In genomic region chr7:141173323-141173850, GRCm38 (mm10) we compare ENCODE assay signal across 8 mouse cellular contexts. TPM values are rescaled to one million over a fixed set of nuclear protein-coding genes. Genes with fewer than 3 reads are reported as not detected.
DNase-seq lines count a peak whose midpoint lies in the region; ATAC-seq lines count a peak whose summit lies in the region.

No protein-coding gene starts in this region.

- H3K27me3 ChIP-seq in forebrain, embryonic 16.5 days (replicated peaks; ENCODE audit: control insufficient read depth, insufficient read depth, low read length): no peaks in the 10 kb centered on the region
- H3K27me3 ChIP-seq in liver, embryonic 15.5 days: peaks cover 4% of the 10 kb centered on the region; the same call in 1 of the 2 replicates

- ATAC-seq in forebrain, embryonic 16.5 days: no peak
- no peak for ATAC-seq in liver, embryonic 15.5 days (ENCODE audit: insufficient read depth)

- peak overlapping the region; percentile 87 for H3K4me2 ChIP-seq in forebrain, embryonic 16.5 days (ENCODE audit: low read length)
- peak overlapping the region; percentile 94; the same call in 1 of the 2 replicates for H3K4me2 ChIP-seq in liver, embryonic 15.5 days

- peak overlapping the region; percentile 86 for H3K27ac ChIP-seq in forebrain, embryonic 16.5 days (ENCODE audit: low read length)
- H3K27ac ChIP-seq in liver, embryonic 15.5 days (replicated peaks): peak overlapping the region; percentile 86

- intact Hi-C loops in heart, postnatal 10 days (cut with DNase I): loop anchor here (2.0 to 5.0 kb wide), 2 partner anchors 43 to 316 kb away; partner anchors contain the start of genes Bet1l, Gm45785 and Ric8a

- H3K9ac ChIP-seq in forebrain, embryonic 16.5 days (replicated peaks; ENCODE audit: low read depth, low read length): peak overlapping the region; percentile 64
- peak overlapping the region; percentile 72; the same call in 1 of the 2 replicates for H3K9ac ChIP-seq in liver, embryonic 15.5 days

- DNase-seq in heart, adult 11 months: peak; percentile 84
- no peak for DNase-seq in heart, postnatal 10 days
- DNase-seq in CD4-positive helper T cell, adult 2 months (ENCODE audit: low read depth, low spot score): peak; percentile 63
- no peak for DNase-seq in natural killer cell, adult 2 months (ENCODE audit: low spot score in 2 of 2)
- no peak for DNase-seq in adrenal gland, adult 2 months
- no peak for DNase-seq in kidney, adult 9 months

- H3K36me3 ChIP-seq in forebrain, embryonic 16.5 days (ENCODE audit: control insufficient read depth, insufficient read depth): no peaks in the 10 kb centered on the region
- no peaks in the 10 kb centered on the region for H3K36me3 ChIP-seq in liver, embryonic 15.5 days (replicated peaks)

- peaks cover 16% of the 10 kb centered on the region for H3K4me1 ChIP-seq in forebrain, embryonic 16.5 days (replicated peaks; ENCODE audit: control insufficient read depth, insufficient read depth, low read length)
- peaks cover 52% of the 10 kb centered on the region for H3K4me1 ChIP-seq in liver, embryonic 15.5 days (replicated peaks)

- no peaks in the 10 kb centered on the region for H3K9me3 ChIP-seq in forebrain, embryonic 16.5 days (ENCODE audit: control insufficient read depth, low read length)
- no peaks in the 10 kb centered on the region for H3K9me3 ChIP-seq in liver, embryonic 15.5 days (replicated peaks)

- WGBS in forebrain, embryonic 16.5 days: 85% methylated on average over 5 of the region's 5 CpGs
- 74% methylated on average over 5 of the region's 5 CpGs for WGBS in liver, embryonic 15.5 days (ENCODE audit: insufficient replicate concordance)

- H3K4me3 ChIP-seq in forebrain, embryonic 16.5 days (replicated peaks; ENCODE audit: low read length): peak overlapping the region; percentile 47
- H3K4me3 ChIP-seq in liver, embryonic 15.5 days (replicated peaks): peak overlapping the region; percentile 78; the same call in 1 of the 2 replicates

RNA-seq across cellular contexts. Expression of gene Rnh1, which starts 0.7 kb away (rescaled TPM):
- total RNA-seq in heart, postnatal 10 days (2021): 10 to 100 TPM; 72.9 to 75.3 TPM
- polyA plus RNA-seq in forebrain, embryonic 16.5 days (2015; fragmentation: Nextera tagmentation; extraction: Ambion mirVana): 41.0 and 45.7 TPM in 2 replicates
- 64.3 and 76.1 TPM in 2 replicates for polyA plus RNA-seq in liver, embryonic 15.5 days (2015; fragmentation: Nextera tagmentation; extraction: Ambion mirVana)
- total RNA-seq in adrenal gland, adult 2 months (2021): 100 to 1,000 TPM; 301 to 302 TPM
- 214 and 394 TPM in 2 replicates for polyA plus RNA-seq in adrenal gland, adult 2 months (2012; rRNA removed)

RNA-seq across cellular contexts. Expression of gene Hras, which starts 20.4 kb away (rescaled TPM):
- 100 to 1,000 TPM; 102 to 114 TPM for total RNA-seq in heart, postnatal 10 days (2021)
- 105 and 113 TPM in 2 replicates for polyA plus RNA-seq in forebrain, embryonic 16.5 days (2015; fragmentation: Nextera tagmentation; extraction: Ambion mirVana)
- polyA plus RNA-seq in liver, embryonic 15.5 days (2015; fragmentation: Nextera tagmentation; extraction: Ambion mirVana): 83.0 and 98.2 TPM in 2 replicates
- total RNA-seq in adrenal gland, adult 2 months (2021): 10 to 100 TPM; 65.5 to 99.1 TPM
- polyA plus RNA-seq in adrenal gland, adult 2 months (2012; rRNA removed): 41.8 and 47.1 TPM in 2 replicates

RNA-seq across cellular contexts. Expression of gene Lrrc56, which starts 20.6 kb away (rescaled TPM):
- 1 to 10 TPM; 3.3 to 4.0 TPM for total RNA-seq in heart, postnatal 10 days (2021)
- 10.0 and 13.9 TPM in 2 replicates for polyA plus RNA-seq in forebrain, embryonic 16.5 days (2015; fragmentation: Nextera tagmentation; extraction: Ambion mirVana)
- polyA plus RNA-seq in liver, embryonic 15.5 days (2015; fragmentation: Nextera tagmentation; extraction: Ambion mirVana): 11.0 and 12.1 TPM in 2 replicates
- 1 to 10 TPM; 6.3 to 8.0 TPM for total RNA-seq in adrenal gland, adult 2 months (2021)
- polyA plus RNA-seq in adrenal gland, adult 2 months (2012; rRNA removed): 8.0 and 8.7 TPM in 2 replicates

RNA-seq across cellular contexts. Expression of gene Lmntd2, which starts 40.5 kb away (rescaled TPM):
- not detected for total RNA-seq in heart, postnatal 10 days (2021)
- polyA plus RNA-seq in forebrain, embryonic 16.5 days (2015; fragmentation: Nextera tagmentation; extraction: Ambion mirVana): 0.76 and 1.2 TPM in 2 replicates
- polyA plus RNA-seq in liver, embryonic 15.5 days (2015; fragmentation: Nextera tagmentation; extraction: Ambion mirVana): 0.60 and 0.91 TPM in 2 replicates
- under 1 TPM; 0.17 TPM for total RNA-seq in adrenal gland, adult 2 months (2021)
- polyA plus RNA-seq in adrenal gland, adult 2 months (2012; rRNA removed): 0.81 and 1.2 TPM in 2 replicates

RNA-seq across cellular contexts. Expression of gene Rassf7, which starts 42.3 kb away (rescaled TPM):
- 1 to 10 TPM; 1.9 to 4.9 TPM for total RNA-seq in heart, postnatal 10 days (2021)
- 22.9 and 23.6 TPM in 2 replicates for polyA plus RNA-seq in forebrain, embryonic 16.5 days (2015; fragmentation: Nextera tagmentation; extraction: Ambion mirVana)
- 27.3 and 33.4 TPM in 2 replicates for polyA plus RNA-seq in liver, embryonic 15.5 days (2015; fragmentation: Nextera tagmentation; extraction: Ambion mirVana)
- 1 to 10 TPM; 2.0 to 6.0 TPM for total RNA-seq in adrenal gland, adult 2 months (2021)
- polyA plus RNA-seq in adrenal gland, adult 2 months (2012; rRNA removed): 14.1 and 18.1 TPM in 2 replicates

Comparison
In these comparisons a context has a peak if more than half of its experiments do, and no peak if none do; other contexts are left out.
1. DNase-seq: peak in heart, adult 11 months (single experiment) and CD4-positive helper T cell, adult 2 months (single experiment); none in heart, postnatal 10 days (0 of 2), natural killer cell, adult 2 months (0 of 2), adrenal gland, adult 2 months (single experiment) and kidney, adult 9 months (single experiment).